Mouse (Mus musculus): ENCODE results near the gene Trim25. TPM values are rescaled to one million over a fixed set of nuclear protein-coding genes. Genes with fewer than 3 reads are reported as not detected.
"Not testable (repeated sequence)": the region's sequence is repeated elsewhere in the genome, so short reads cannot be mapped to it uniquely, and the experiment has no call there.

Gene Trim25
- total RNA-seq, 2 experiments from 2014 or later: 31.3 to 32.8 TPM

DNA sequence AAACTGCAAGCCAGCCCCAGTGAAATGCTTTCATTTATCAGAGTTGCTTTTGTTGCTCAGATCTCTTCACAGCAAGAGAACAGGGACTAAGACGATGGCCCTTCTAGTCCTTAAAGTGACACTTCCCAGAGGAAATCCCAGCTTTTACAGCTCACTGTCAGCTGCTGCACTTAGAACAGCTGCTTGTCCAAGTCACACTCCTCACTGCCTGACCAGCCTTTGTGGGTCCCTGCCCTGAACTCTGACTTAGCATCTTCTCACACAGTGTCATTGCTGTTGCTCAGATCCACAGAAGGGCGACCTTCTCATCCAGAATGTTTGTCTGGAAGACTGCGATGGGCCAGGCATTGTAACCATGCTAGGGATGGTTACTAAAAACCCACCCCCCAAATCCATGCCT lies 26.4 kb downstream of the Trim25 start:
- DNase-seq: no peak

DNA sequence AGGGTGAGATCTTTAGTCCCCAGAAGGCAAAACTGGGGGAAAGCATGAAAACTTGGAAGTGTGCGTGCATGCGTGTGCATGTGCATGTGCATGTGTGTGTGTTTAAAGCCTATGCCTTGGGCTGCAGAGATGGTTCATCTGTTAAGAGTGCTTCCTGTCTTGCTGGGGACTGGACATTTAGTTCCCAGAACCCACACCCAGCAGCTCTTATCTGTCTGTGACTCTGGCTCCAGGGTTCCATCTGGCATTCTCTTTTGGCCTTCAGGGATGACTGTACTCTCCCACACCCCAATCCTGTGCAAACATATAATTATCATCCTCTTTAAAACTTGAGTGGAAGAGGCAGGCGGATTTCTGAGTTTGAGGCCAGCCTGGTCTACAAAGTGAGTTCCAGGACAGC lies 26.9 kb downstream of the Trim25 start:
- no peak for DNase-seq

GRCm38 (mm10) chr11:89027955-89028361 lies 28.8 kb downstream of the Trim25 start:
- DNase-seq: peak; percentile 40

- peak; percentile 47 for DNase-seq
Observed at GRCm38 (mm10) chr11:89028871-89029405, 29.8 kb downstream of the Trim25 start.

GRCm38 (mm10) chr11:89030552-89030951 lies 31.4 kb downstream of the Trim25 start:
- no peak for DNase-seq

DNA sequence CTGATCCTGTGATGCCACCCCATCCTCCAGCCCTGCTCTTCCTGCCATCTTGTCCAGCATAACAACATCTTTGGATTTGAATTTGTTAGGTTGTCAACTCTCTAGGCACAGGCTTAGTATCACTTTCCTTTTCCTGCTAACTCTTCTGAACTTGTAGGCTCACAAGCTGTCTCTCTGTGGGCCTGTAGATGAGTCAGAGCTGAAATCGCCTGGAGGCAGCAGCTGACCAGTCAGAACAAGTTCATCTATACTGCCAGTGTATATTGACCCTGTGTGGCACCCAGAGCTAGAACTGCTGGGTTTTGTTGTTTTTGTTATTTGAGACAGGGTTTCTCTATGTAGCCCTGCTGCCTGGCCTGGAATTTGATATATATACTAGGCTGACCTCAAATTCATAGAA lies 32.0 kb downstream of the Trim25 start:
- no peak for DNase-seq

DNA sequence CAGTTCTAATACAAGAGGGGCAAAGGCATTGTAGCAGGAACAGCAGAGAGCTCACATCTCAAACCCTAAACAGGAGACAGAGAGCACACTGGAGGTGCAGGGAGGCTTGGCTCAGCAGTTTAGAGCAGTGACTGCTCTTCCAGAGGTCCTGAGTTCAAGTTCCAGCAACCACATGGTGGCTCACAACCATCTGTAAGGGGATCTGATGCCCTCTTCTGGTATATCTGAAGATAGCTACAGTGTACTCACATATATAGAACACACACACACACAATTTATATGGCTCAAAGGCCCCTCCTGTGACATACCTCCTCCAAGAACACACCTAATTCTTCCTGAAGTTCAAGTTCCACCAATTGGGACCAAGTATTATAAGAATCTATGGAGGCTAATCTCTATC lies 35.4 kb downstream of the Trim25 start:
- DNase-seq: no peak

DNA sequence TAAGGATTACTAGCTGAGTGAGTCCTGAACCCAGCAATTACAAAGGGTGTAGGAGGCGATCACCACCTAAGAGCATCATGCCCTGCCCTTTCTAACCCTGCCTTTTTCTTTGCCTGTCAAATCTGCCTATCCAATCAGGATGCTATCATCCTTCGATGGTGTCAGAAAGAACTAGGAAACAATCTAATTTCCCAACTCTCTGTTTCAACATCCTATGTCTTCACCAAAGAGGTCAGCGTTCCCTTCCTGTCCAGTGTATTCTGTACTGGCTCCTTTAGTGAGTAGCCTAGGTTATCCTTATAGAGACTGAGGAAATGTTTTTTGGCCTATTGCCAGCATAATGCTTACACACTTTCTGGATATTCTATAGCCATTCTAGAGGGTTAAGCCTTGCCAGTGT lies 36.4 kb downstream of the Trim25 start:
- no peak for DNase-seq

- no peak for DNase-seq
Observed at GRCm38 (mm10) chr11:89038496-89038895, 39.3 kb downstream of the Trim25 start.

- DNase-seq: peak; percentile 74
Observed at GRCm38 (mm10) chr11:89039325-89039724, 40.1 kb downstream of the Trim25 start.

- DNase-seq: not testable (repeated sequence)
Observed at GRCm38 (mm10) chr11:89041073-89041472, 41.9 kb downstream of the Trim25 start.

DNA sequence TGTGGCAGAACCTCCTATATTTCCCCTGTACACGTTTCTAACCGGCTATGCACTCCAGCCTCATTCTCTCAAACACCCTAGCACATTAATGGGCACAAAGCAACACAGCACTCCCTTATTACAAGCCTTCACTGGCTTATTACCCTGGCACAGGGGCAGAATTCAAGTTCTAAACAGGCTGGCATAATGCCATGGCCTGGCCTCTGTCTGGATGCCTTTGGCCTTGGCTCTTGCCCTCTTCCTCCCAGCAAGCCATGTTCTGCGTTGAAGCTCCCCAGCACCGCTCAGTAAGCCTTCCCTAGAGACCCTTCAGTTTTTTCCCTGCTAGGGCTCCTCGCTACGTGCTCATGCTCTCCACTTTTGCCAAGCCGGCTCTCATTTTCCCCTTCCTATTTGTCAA lies 43.9 kb downstream of the Trim25 start:
- no peak for DNase-seq

- not testable (repeated sequence) for DNase-seq
Observed at GRCm38 (mm10) chr11:89045501-89045900, 46.3 kb downstream of the Trim25 start.

- no peak for DNase-seq
Observed at GRCm38 (mm10) chr11:89046021-89046420, 46.8 kb downstream of the Trim25 start.

GRCm38 (mm10) chr11:89051767-89052166 lies 52.6 kb downstream of the Trim25 start:
- no peak for DNase-seq

DNA sequence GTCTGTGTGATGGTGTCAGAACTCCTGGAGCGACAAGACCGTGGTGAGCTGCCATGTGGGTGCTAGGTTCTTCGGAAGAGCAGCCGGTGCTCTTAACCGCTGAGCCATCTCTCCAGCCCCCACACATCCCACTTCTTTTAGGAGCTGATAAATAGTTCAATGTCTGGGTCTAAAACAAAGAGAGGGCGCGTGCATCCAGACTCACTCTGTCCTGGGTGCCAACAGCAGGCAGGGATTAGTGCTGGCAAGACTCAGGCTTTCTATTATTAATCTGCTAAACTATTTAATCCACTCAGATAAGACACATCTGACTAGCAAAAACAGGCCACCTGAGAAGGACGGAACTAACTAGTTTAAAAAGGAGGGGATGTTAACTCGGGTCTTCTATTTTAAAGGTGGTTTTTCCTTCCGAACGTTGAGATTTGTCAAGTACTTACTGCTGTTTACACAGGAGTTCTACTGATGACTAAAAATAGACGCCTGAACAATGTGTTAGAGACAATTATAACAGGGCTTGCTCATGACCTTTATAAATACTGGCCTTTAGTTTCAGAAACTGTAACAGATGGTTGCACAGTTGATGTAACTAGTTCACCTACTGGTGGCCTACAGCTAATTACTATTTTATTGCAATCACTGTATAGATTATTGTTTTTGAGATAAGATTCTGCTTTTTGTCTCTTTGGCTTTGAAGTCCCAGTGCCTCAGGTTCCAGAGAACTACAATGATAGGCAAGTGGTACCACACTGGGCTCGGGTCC lies 56.9 kb downstream of the Trim25 start:
- no peak for DNase-seq

DNA sequence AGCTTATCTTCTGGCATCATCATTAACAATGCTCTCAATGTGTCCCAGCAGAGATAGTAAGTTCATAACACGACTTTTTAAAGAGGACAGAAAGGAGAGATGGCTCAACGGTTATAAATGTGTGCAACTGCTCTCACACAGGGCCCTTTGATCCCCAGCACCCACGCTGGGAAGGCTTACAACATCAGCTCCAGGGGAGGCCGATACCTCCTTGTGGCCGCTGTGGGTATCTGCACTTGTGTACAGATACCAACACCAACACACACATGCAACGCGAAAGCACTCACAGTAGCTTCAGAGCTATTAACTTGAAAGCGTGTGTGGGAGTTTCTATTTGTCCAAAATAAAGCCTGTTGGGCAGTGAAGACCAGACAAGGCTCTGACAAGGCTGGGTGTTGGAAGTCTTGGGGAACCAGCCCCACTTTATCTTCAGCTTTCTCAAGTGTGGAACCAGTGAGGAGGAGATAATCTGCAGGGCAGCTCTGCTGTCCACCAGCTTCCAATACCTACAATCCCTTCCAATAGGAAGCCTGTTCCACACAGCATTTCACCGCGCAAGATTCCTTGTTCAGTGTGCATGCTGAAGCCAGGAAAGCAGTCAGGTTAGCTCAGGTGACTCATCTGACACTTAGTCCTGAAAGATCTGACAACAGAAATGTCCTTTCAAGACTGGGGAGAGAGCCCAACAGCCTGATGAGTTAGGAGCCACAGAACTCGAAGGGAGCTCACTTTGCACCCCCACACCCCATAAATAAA lies 59.5 kb downstream of the Trim25 start:
- DNase-seq: peak; percentile 25

- no peak for DNase-seq
Observed at GRCm38 (mm10) chr11:89059919-89060422, 60.8 kb downstream of the Trim25 start.

DNA sequence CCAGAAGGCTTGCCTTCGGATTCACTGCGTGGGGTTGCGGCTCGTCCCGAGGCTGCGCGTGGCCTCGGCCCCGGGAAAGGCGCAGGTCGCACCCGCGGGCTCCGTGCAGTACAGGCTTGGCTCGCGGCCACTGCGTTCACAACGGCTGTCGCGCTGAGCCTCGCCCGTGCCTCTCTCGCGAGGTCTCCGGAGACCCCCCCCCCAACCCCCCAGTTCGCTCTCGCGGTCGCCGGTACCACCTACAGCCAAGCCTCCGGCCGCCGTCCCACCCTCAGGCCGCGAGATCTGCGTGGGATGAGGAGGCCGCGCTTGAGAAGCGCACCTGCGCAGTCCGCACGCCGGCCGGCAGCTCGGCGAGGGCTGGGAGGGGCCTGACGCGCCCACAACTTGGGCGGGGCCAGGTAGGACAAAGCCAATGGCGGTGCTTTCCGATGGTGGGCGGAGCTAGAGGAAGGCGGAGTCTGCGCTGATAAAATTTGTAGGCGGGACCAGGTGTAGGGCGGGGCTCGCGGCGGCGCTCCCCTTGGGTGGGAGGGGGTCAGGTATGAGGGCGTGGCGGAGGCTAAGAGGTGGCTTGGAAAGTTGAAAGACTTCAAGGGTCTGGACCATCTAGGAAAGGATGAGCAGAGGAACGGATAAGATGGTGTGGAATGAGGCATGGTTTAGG lies 61.4 kb downstream of the Trim25 start:
- DNase-seq: peak; percentile 93

DNA sequence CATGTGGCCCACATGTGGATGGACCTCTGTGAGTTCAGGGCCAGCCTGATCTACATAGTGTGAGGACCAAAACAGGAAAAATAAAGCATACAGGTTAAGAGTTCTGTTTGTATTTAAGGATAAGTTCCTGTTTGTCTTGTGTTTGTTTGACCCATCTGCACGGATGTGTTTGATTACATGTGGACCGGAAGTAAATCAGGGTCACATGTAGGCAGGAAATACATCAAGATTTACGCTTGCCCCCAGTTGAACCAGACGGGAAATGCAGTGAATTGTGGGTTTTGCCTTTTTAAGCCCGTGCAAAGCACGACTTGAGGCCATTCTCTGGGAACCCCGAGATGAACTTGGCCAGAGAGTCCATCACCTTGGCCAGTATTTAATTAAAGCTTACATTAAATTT lies 62.2 kb downstream of the Trim25 start:
- DNase-seq: no peak

- DNase-seq: no peak
Observed at GRCm38 (mm10) chr11:89064312-89064711, 65.1 kb downstream of the Trim25 start.

GRCm38 (mm10) chr11:89065297-89065696 lies 66.1 kb downstream of the Trim25 start:
- peak; percentile 27 for DNase-seq

DNA sequence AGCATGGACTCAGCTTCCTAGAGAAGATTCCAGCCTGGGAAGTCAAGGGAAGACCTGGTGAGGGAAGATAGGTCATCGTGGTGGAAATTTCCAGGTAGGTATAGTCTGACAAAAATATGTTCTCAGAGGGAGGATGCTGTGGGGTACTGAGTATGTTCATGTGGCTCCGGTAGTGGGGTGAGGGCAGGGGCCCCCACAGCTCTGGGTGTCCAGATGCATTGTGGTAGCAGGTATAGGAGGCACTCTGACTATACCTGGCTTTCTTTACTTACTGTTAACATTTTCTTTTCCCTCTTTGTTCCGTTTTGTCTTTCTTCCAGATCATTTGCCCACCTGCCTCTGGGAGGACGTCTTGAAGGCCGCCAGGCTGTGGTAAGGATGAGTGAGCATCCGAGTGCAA lies 67.0 kb downstream of the Trim25 start:
- DNase-seq: no peak

All from heart, postnatal 4 days (tissue).